ENCODE assay signal across 28 mouse cellular contexts in genomic region chr1:80665761-80666160, GRCm38 (mm10).
A peak's percentile ranks its signal among the peaks of the same experiment; 100 is the strongest.
DNase-seq lines count a peak whose midpoint lies in the region; ATAC-seq and TF ChIP-seq lines count a peak whose summit lies in the region.
"Had no signal": no experiment of that assay in that cellular context is flagged by ENCODE, and none has a peak within 500 bp of the region (broad histone marks: within the 10 kb centered on the region; RNA-seq: fewer than 3 reads in every experiment).

No protein-coding gene starts in this region.

- TF ChIP-seq CTCF in liver, adult 2 months (IDR thresholded peaks at IDR 0.05; ENCODE audit: low read depth, low read length) = no peak
- TF ChIP-seq CTCF in bone marrow macrophage, adult 2 months (IDR thresholded peaks at IDR 0.05; ENCODE audit: low read depth, low read length) = no peak

- ATAC-seq in megakaryocyte, adult 5-6 weeks (ENCODE audit: poor library complexity, severe bottlenecking) = peak; percentile 61
- ATAC-seq: forebrain, embryonic 16.5 days; intestine, postnatal 0 days; midbrain, embryonic 15.5 days; Patski had no signal

- TF ChIP-seq POLR2A in liver, adult 2 months (IDR thresholded peaks at IDR 0.05; ENCODE audit: extremely low read depth, insufficient read depth, low read length) = no peak
- TF ChIP-seq POLR2A in bone marrow macrophage, adult 2 months (IDR thresholded peaks at IDR 0.05; ENCODE audit: borderline replicate concordance, low read depth, low read length) = no peak

- no peaks in the 10 kb centered on the region for H3K27me3 ChIP-seq in liver, adult 2 months (ENCODE audit: control insufficient read depth, insufficient read depth, low read length)
- H3K27me3 ChIP-seq: embryonic facial prominence, embryonic 13.5 days; heart, embryonic 12.5 days; liver, embryonic 15.5 days; lung, embryonic 15.5 days; midbrain, embryonic 15.5 days; neural tube, embryonic 12.5 days had no signal

- no peak overlapping the region for H3K9ac ChIP-seq in liver, adult 2 months (ENCODE audit: low read depth, low read length)
- H3K9ac ChIP-seq: embryonic facial prominence, embryonic 13.5 days; heart, embryonic 12.5 days; hindbrain, embryonic 14.5 days; liver, embryonic 15.5 days; lung, embryonic 15.5 days; midbrain, embryonic 15.5 days; neural tube, embryonic 12.5 days had no signal

- no peak overlapping the region for H3K4me3 ChIP-seq in liver, adult 2 months (ENCODE audit: insufficient read depth, low read depth, low read length)
- H3K4me3 ChIP-seq in bone marrow macrophage, adult 2 months (ENCODE audit: insufficient read depth, low read length) = no peak overlapping the region
- H3K4me3 ChIP-seq: embryonic facial prominence, embryonic 13.5 days; gastrocnemius, adult 2 months; heart, adult 2 months; heart, embryonic 12.5 days; liver, embryonic 15.5 days; lung, embryonic 15.5 days; midbrain, embryonic 10.5 days; midbrain, embryonic 15.5 days; myocyte; neural tube, embryonic 12.5 days had no signal

- DNase-seq in liver, adult 2 months (ENCODE audit: extremely low read depth, low read depth, low spot score) = peak; percentile 25
- no peak for DNase-seq in liver
- DNase-seq in 416B (ENCODE audit: low read depth) = peak; percentile 62
- no peak for DNase-seq in embryo, embryonic 10 days (ENCODE audit: low spot score)
- DNase-seq in layer of hippocampus, postnatal 25 days (ENCODE audit: extremely low spot score in 1 of 2, low spot score in 1 of 2) = no peak
- DNase-seq in kidney, postnatal 10 days = no peak
- DNase-seq: cerebellum, adult 2 months; cerebellum, postnatal 25 days; gastrocnemius, adult 2 months; gastrocnemius, postnatal 36 days; heart, postnatal 4 days; kidney, postnatal 25 days; right cerebral cortex, postnatal 4 days had no signal

- H3K4me1 ChIP-seq in liver, adult 2 months (ENCODE audit: control insufficient read depth, insufficient read depth, low read length) = no peaks in the 10 kb centered on the region
- H3K4me1 ChIP-seq in bone marrow macrophage, adult 2 months (ENCODE audit: control insufficient read depth, insufficient read depth, low read length) = peaks cover 30% of the 10 kb centered on the region
- H3K4me1 ChIP-seq: heart, embryonic 12.5 days; liver, embryonic 15.5 days; lung, embryonic 15.5 days; midbrain, embryonic 10.5 days; midbrain, embryonic 15.5 days; neural tube, embryonic 12.5 days had no signal

- no peaks in the 10 kb centered on the region for H3K79me2 ChIP-seq in liver, adult 2 months (ENCODE audit: control insufficient read depth, insufficient read depth, low read length)

- H3K36me3 ChIP-seq in liver, adult 2 months (ENCODE audit: control insufficient read depth, insufficient read depth, low read length) = no peaks in the 10 kb centered on the region
- H3K36me3 ChIP-seq: embryonic facial prominence, embryonic 13.5 days; heart, embryonic 12.5 days; liver, embryonic 15.5 days; lung, embryonic 15.5 days; midbrain, embryonic 10.5 days; midbrain, embryonic 15.5 days; neural tube, embryonic 12.5 days had no signal

- no peak overlapping the region for H3K27ac ChIP-seq in liver, adult 2 months (replicated peaks; ENCODE audit: insufficient read depth, low read depth, low read length)
- peak overlapping the region; percentile 97 for H3K27ac ChIP-seq in bone marrow macrophage, adult 2 months (ENCODE audit: insufficient read depth, low read depth, low read length)
- H3K27ac ChIP-seq: embryonic facial prominence, embryonic 13.5 days; gastrocnemius, adult 2 months; hindbrain, embryonic 14.5 days; liver, embryonic 15.5 days; lung, embryonic 15.5 days; midbrain, embryonic 10.5 days; midbrain, embryonic 15.5 days; neural tube, embryonic 12.5 days had no signal

Comparison
In these comparisons a context has a peak if more than half of its experiments do, and no peak if none do; other contexts are left out.
1. DNase-seq: peak in liver, adult 2 months (single experiment) and 416B (single experiment); none in liver (single experiment), embryo, embryonic 10 days (single experiment), layer of hippocampus, postnatal 25 days (0 of 2) and kidney, postnatal 10 days (single experiment).